In the genomic region with DNA sequence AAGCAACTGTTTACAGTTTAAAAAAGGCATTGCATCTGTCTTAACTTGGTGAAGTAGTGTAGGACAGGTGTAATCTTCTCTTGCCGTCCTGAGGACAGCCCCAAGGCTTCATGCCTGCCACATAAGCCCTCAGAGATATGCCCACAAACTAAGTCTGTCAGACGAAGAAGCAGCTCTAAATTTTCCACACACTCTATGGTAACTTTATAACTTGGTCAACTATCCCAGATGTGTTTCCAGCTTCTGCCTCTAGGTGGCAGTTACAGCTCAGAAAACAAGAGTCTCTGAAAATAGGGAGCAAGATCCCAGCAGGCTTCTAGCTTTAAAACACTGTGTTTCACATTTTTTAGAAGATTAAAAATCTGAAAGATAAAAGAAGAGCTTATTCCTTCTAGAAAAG, we compare ENCODE assay signal across 9 mouse cellular contexts.
DNase-seq lines count a peak whose midpoint lies in the region; ATAC-seq lines count a peak whose summit lies in the region.
"Had no signal": no experiment of that assay in that cellular context is flagged by ENCODE, and none has a peak within 500 bp of the region (broad histone marks: within the 10 kb centered on the region; RNA-seq: fewer than 3 reads in every experiment).

No protein-coding gene starts in this region.

- H3K27ac ChIP-seq in forebrain, embryonic 13.5 days: no peak overlapping the region
- H3K27ac ChIP-seq in midbrain, embryonic 11.5 days (ENCODE audit: low read depth, low read length): no peak overlapping the region

- H3K4me2 ChIP-seq in forebrain, embryonic 13.5 days: no peak overlapping the region
- no peak overlapping the region for H3K4me2 ChIP-seq in midbrain, embryonic 11.5 days

- ATAC-seq in forebrain, embryonic 13.5 days: peak; percentile 25
- peak; percentile 41 for ATAC-seq in midbrain, embryonic 11.5 days (ENCODE audit: low FRiP score)

- H3K9ac ChIP-seq in forebrain, embryonic 13.5 days: no peak overlapping the region
- no peak overlapping the region for H3K9ac ChIP-seq in midbrain, embryonic 11.5 days (ENCODE audit: low read length)

- no peak overlapping the region for H3K4me3 ChIP-seq in forebrain, embryonic 13.5 days
- no peak overlapping the region for H3K4me3 ChIP-seq in midbrain, embryonic 11.5 days (ENCODE audit: low read depth, low read length)
- H3K4me3 ChIP-seq: megakaryocyte, embryonic 14.5 days had no signal

- H3K9me3 ChIP-seq in forebrain, embryonic 13.5 days (replicated peaks): no peaks in the 10 kb centered on the region
- no peaks in the 10 kb centered on the region for H3K9me3 ChIP-seq in midbrain, embryonic 11.5 days (ENCODE audit: control insufficient read depth, low read length)
- H3K9me3 ChIP-seq: megakaryocyte, embryonic 14.5 days had no signal

- peak; percentile 66 for DNase-seq in ovary, postnatal 14 days (ENCODE audit: low spot score)
- DNase-seq in ovary, adult 18-20 months (ENCODE audit: low spot score): no peak
- peak; percentile 51 for DNase-seq in c-Kit-positive CD71-positive TER-119-negative erythroid progenitor cells, embryonic 14.5 days (ENCODE audit: low read depth)
- DNase-seq in induced T-regulatory cell, adult 2 months (ENCODE audit: low read depth): peak; percentile 45
- DNase-seq in left cerebral cortex, adult 8-10 months (ENCODE audit: low spot score in 2 of 2): peak; percentile 29 to 42
- DNase-seq in midbrain, embryonic 11.5 days (ENCODE audit: low spot score, missing footprints): peak; percentile 92
- DNase-seq in thymus, postnatal 25 days: peak; percentile 40

- no peaks in the 10 kb centered on the region for H3K4me1 ChIP-seq in forebrain, embryonic 13.5 days
- no peaks in the 10 kb centered on the region for H3K4me1 ChIP-seq in midbrain, embryonic 11.5 days (ENCODE audit: control insufficient read depth, insufficient read depth, low read length)

- WGBS in forebrain, embryonic 13.5 days: 48% methylated on average over 2 of the region's 2 CpGs
- WGBS in midbrain, embryonic 11.5 days: 61% methylated on average over 2 of the region's 2 CpGs

- H3K27me3 ChIP-seq in forebrain, embryonic 13.5 days: no peaks in the 10 kb centered on the region
- H3K27me3 ChIP-seq in midbrain, embryonic 11.5 days (ENCODE audit: control insufficient read depth, insufficient read depth, low read length): no peaks in the 10 kb centered on the region
- H3K27me3 ChIP-seq: megakaryocyte, embryonic 14.5 days had no signal

- H3K36me3 ChIP-seq in forebrain, embryonic 13.5 days (ENCODE audit: poor library complexity, severe bottlenecking): peaks cover 40% of the 10 kb centered on the region
- H3K36me3 ChIP-seq in midbrain, embryonic 11.5 days (ENCODE audit: control insufficient read depth, insufficient read depth, low read length): peaks cover 7% of the 10 kb centered on the region; the same call in 1 of the 2 replicates
